Mouse (Mus musculus): ENCODE measurements around the gene Ccdc6.

Gene Ccdc6

GRCm38 (mm10) chr10:70095031-70095470 lies 1.9 kb upstream of the Ccdc6 start:
- peak; percentile 79 for DNase-seq

- peak; percentile 25 for DNase-seq
Observed at GRCm38 (mm10) chr10:70095506-70096270, 1.2 kb upstream of the Ccdc6 start.

DNA sequence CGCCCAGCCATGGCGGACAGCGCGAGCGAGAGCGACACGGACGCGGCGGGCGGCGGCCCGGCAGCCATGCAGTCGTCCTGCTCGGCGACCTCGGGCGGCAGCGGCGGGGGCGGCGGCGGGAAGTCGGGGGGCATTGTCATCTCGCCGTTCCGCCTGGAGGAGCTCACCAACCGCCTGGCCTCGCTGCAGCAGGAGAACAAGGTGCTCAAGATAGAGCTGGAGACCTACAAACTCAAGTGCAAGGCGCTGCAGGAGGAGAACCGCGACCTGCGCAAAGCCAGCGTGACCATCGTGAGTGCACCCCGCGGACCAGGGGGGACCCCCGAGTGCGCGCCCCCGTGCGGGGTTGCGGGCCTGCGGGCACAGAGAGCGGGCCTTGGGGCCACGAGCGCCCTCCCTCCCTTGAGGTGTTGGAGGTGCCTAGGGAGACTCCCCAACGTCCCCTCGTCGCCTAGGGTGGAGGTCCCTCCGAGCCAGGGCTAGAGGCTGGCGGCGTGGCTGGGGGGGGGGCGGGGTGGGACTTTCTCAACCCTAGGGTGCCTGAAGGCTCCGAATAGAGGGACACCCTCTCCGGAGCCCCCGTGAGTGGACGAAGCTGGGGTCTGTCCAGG lies 475 bp downstream of the Ccdc6 start:
- peak; percentile 40 for DNase-seq

GRCm38 (mm10) chr10:70097911-70098569 lies 1.1 kb downstream of the Ccdc6 start:
- DNase-seq = peak; percentile 57

- DNase-seq = no peak
Observed at GRCm38 (mm10) chr10:70098626-70099025, 1.7 kb downstream of the Ccdc6 start.

DNA sequence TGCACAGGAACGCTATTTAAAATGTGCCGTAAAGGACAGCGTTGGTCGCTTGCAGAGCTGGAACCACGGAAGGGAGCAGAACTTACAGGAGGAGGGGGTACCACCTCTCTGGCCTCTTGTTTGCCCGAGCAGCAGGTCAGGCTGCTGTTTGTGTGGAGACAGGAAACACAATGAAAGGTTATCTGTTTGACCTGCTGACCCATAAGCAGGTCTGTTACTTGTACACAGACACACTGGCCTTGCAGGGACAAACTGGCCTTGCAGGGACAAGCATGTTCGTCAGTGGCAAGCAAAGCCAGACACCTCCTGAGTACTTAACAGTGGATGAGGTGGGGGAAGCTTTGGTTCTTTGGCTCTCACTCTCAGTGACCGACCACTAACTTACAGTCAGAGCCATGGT lies 2.1 kb downstream of the Ccdc6 start:
- no peak for DNase-seq

- no peak for DNase-seq
Observed at GRCm38 (mm10) chr10:70102086-70102485, 5.2 kb downstream of the Ccdc6 start.

DNA sequence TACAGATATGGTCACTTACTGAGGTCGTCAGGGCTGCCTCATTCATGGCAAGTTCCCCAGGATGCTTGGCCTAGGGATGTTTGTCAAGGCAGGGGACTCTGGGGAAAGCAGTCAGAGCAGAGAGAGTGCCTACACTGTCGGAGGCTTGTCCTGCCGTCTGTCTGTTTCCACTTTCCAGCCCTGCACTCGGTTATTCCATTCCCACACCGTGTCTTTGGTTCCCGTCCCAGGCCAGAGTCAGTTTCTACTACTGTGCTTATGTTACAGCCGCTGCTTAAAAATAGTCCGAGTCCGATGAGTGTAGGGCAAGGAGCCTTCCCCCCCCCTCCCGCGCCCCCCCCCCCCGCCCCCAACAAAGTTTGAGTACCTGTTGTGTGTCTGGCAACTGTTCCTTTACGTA lies 11.1 kb downstream of the Ccdc6 start:
- DNase-seq = no peak

DNA sequence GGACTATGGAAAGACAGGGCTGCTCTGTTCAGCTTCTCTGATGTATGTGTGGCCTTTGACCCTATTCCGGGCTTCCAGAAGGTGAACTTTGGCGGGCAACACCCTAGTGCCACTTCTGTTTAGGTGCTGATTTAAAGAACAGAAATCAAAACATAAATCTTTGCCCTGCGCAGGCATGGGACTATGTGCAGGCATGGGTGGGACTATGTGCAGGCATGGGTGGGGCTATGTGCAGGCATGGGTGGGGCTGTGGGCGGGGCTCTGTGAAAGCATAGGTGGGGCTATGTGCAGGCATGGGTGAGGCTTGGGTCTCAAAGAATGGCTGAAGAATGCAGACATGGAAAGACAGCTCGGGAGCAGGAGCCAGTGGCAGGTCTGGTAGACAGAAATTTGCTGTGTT lies 13.1 kb downstream of the Ccdc6 start:
- no peak for DNase-seq

DNA sequence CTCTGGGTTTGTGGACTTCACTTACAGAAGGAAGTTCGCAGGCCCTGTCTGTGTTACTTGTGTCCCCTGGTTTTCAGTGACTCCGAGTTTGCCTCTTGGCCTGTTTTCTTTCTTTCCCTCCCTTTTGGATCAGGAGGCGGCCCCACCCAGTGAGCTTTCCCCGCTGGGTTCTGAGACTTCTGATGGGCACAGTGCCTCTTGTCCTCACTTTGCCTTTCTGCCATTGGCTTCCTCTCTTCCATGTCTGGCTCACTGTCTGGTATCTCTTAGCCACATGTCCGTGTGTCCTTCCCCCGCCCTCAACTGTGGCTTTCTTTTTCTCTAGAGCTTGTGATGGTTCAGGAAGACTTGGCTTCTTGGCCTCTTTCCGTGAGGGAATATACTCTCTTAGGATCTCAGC lies 13.9 kb downstream of the Ccdc6 start:
- DNase-seq = no peak

- no peak for DNase-seq
Observed at GRCm38 (mm10) chr10:70111643-70112042, 14.7 kb downstream of the Ccdc6 start.

- DNase-seq = no peak
Observed at GRCm38 (mm10) chr10:70114048-70114635, 17.2 kb downstream of the Ccdc6 start.

DNA sequence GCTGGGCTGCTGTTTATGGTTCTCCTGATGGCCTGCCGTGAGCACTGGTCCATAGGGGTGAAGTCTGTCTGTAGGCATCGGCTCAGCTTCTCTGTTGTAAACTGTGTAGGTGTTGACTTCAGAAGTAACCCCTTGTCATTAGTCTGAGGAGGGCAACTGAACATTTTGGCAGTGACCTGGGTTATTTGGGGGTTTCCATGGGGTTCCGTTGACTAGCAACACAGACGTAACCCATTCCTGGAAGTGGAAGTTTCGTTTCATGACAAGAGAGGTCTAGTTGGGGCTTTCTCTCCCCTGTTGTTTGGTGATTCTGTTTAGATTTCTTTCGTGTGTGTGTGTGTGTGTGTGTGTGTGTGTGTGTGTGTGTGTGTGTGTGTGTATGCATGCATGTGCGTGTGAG lies 19.5 kb downstream of the Ccdc6 start:
- no peak for DNase-seq

- DNase-seq = no peak
Observed at GRCm38 (mm10) chr10:70119451-70119850, 22.5 kb downstream of the Ccdc6 start.

- DNase-seq = peak; percentile 41
Observed at GRCm38 (mm10) chr10:70119851-70120370, 23.0 kb downstream of the Ccdc6 start.

DNA sequence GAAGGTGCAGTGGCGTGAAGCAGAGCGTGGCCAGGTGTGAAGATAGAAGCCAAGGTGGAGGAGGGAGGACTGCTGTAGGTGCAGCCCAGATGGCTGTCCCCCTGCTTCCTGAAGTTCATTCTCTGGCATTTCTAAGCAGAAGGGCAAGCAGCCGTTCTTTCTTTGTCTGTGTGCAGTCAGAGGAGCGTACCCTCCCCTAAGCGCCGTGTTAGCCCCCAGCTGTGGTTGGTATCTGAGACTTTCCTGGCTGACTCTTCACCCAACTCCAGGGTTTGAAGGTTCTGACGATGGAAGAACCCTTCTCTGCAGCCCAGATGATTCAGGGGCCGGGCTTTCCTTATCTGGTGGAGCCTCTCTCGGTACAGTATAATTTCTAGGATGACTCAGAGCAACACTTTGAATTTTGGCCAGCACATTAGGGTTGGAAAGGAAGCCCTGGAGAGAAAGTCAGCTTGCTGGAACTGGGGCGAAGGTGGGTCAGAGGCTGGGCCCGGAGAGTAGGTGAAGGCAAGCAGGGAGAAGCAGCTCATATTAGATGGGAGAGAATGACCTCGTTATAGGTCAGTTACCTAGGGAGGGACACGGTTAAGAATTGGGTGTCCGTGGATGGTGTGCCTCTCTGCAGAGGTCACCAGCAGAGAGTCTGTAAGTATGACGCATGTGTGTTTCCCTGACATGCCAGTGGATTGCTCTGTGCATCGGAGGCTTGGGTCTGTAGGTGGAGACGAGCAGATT lies 23.9 kb downstream of the Ccdc6 start:
- DNase-seq = no peak

DNA sequence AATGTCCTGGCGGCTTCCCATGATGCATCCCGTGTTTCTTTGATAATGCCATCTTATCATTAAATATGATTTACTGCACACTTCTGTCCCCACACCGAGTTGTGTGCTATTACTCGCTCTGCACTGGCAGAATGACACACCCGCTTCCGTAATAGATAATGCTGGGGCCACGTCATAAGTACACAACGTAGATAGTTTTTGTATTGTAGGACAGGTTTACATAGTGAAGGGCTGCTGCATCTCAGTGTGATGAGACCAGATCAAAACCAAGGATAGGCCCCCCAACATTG lies 24.4 kb downstream of the Ccdc6 start:
- DNase-seq = no peak

DNA sequence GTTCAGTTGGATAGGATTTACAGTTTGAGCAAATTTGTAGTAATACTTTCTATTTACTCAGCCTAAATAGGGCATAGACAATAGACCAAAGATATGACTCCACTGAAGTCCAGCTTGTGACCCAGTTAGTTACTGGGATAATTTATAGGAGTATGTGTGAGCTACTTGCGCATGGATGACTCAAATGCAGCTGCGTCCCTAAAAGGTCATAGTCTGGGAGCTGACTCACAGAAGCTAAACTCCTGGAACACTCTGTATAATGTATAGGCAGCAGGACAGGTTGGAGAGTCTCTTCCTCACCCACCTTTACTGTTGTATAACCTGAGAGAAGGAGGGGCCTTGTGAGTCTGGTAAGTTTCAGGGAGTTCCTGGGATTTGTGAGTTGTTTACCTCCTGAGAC lies 26.5 kb downstream of the Ccdc6 start:
- DNase-seq = no peak

- no peak for DNase-seq
Observed at GRCm38 (mm10) chr10:70125491-70125890, 28.6 kb downstream of the Ccdc6 start.

DNA sequence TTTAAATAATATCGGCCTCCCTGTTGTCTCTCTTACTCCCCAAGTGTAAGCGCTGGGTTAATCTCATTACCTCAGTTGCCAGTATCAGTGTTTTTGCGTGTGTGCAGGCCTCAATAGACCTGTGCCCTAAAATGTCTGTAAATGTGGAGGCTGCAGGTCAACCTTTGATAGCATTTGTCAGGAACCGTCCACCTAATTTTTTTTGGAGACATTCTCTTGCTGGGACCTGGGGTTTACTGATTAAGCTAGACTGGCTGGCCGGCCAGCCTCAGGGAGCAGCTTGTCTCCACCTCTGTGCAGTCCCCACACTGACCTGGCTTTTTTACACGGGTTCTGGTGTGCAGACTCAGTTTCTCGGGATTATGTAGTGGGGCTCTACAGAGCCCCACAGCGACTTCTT lies 30.4 kb downstream of the Ccdc6 start:
- no peak for DNase-seq

DNA sequence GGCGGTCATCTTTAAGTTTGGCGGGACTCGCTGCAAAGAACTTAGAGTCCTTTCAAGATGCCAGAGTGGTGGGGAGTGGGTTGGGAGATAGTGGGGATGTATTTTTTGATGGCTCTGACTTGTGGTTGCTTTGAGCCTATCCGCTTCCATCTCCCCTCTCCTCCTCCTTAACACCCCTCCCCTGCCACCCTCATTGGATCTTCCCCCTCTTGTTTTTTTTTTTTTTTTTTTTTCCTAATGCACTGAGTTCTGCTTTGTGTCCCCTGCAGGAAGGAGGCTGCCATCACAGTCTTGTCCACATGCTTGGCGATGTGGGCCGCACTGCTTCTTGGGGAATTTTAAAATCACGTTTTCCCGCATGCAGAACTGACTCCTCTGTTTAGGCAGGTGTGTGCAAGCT lies 31.5 kb downstream of the Ccdc6 start:
- DNase-seq = no peak

DNA sequence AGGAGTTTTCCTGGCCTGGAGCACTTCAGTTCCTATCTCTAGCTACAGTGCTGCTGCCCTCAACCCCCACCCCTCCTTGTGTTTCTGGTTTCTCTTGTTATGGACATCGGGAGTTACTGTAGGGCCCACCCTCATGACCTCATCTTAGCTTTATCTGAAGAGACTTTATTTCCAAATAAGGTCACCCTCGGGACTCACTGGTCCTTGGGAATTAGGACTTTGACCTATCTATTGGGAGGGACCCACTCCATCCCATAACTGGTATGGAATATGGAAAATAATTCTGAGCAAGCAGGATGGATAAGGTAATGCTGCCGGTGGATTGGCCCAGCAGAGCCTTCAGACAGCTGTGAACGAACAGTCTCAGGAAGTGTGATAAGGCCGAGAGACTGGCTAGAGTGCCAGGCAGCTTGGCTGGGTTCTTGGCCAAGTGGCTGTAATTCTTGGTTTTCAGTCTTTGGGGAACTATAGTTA lies 35.2 kb downstream of the Ccdc6 start:
- no peak for DNase-seq

- DNase-seq = no peak
Observed at GRCm38 (mm10) chr10:70132714-70133113, 35.8 kb downstream of the Ccdc6 start.
